Mouse (Mus musculus): Measurements from ENCODE around the gene Phyhd1. TPM values are rescaled to one million over a fixed set of nuclear protein-coding genes. Genes with fewer than 3 reads are reported as not detected.

Phyhd1 gene
- polyA plus RNA-seq, 1 experiment from 2014 or later, result 7.2 TPM

DNA sequence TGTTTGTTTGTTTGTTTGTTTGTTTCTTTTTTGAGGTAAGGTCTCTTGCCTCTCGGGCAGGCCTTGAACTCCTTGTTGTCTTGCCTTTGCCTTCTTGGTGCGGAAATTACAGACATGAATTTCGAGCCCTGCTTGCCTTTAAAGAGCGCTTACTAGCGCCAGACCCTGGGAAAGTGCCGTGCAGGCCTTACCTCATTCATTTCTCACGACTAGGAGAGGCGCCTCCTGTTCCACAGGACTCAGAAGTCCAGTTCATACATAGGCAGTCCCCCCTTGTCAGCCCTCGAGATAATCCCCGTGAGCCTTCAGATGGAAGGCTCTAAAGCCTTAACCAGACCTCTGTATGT lies 21.0 kb downstream of the Phyhd1 start:
- Histone ChIP-seq H3K9me3 (replicated peaks; ENCODE audit: control insufficient read depth, low read length, poor library complexity, severe bottlenecking) (no peaks in the 10 kb centered on the region), H3K4me1 (ENCODE audit: control insufficient read depth, insufficient read depth, low read length) (peaks cover 17% of the 10 kb centered on the region), H3K9ac (ENCODE audit: low read depth, low read length) (peak overlapping the region; percentile 89), H3K27me3 (ENCODE audit: control insufficient read depth, insufficient read depth, low read depth, low read length) (no peaks in the 10 kb centered on the region), H3K4me2 (ENCODE audit: low read length) (peak overlapping the region; percentile 69), H3K36me3 (ENCODE audit: control insufficient read depth, insufficient read depth, low read length) (0 out of 2 replicates have a peak, but pooled peaks cover 2% of the 10 kb centered on the region), H3K4me3 (ENCODE audit: low read depth, low read length) (peak overlapping the region; percentile 90), H3K27ac (ENCODE audit: low read length) (0 out of 2 replicates have a peak overlapping the region, but pooled peaks have one; percentile 67)
- no peak for ATAC-seq
- under 1% methylated on average over 10 of the region's 10 CpGs for WGBS

DNA sequence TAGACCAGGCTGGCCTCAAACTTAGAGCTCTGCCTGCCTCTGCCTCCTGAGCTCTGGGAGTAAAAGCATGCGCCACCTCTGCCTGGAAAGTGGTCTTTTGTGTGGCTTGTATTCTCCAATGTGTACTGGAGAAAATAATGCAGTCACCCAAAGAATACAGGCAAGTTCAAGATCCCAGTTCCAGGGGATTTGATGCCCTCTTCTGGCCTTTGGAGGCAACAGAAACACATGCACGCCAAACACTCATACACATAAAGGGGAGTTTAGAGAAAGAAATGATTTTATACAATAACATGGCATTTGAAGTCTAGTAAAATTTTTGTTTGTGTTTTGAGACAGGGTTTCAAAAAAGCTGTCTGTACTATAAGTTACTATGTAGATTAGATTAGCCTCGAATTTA lies 33.5 kb downstream of the Phyhd1 start:
- Histone ChIP-seq H3K36me3 (ENCODE audit: control insufficient read depth, insufficient read depth, low read length) (peaks cover 24% of the 10 kb centered on the region), H3K4me2 (ENCODE audit: low read length) (no peak overlapping the region), H3K27ac (ENCODE audit: low read length) (no peak overlapping the region), H3K27me3 (ENCODE audit: control insufficient read depth, insufficient read depth, low read depth, low read length) (no peaks in the 10 kb centered on the region), H3K4me3 (ENCODE audit: low read depth, low read length) (no peak overlapping the region), H3K9ac (ENCODE audit: low read depth, low read length) (no peak overlapping the region), H3K4me1 (ENCODE audit: control insufficient read depth, insufficient read depth, low read length) (no peaks in the 10 kb centered on the region), H3K9me3 (replicated peaks; ENCODE audit: control insufficient read depth, low read length, poor library complexity, severe bottlenecking) (no peaks in the 10 kb centered on the region)
- no peak for ATAC-seq
- WGBS, result 85% methylated on average over 3 of the region's 3 CpGs

DNA sequence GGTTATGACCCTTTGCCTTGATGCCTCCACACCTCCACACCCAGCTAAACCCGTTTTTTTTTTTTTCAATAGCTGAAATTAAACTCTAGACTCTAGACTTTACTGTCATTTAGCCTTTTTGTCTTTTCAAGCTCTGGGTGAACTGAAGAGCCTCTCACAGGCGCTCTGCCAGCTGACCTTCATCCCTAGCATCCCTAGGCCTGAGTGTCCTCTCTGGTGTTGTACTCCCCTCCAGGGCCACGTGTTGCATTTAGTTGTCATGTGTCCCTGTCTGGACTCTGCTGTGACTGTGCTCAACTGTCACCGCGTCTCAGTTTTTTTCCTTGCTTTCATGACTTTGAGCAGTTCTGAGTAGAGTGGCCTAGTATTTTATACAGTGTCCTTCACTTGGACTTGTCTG lies 34.0 kb downstream of the Phyhd1 start:
- Histone ChIP-seq H3K9me3 (replicated peaks; ENCODE audit: control insufficient read depth, low read length, poor library complexity, severe bottlenecking) (no peaks in the 10 kb centered on the region), H3K36me3 (ENCODE audit: control insufficient read depth, insufficient read depth, low read length) (peaks cover 26% of the 10 kb centered on the region), H3K4me1 (ENCODE audit: control insufficient read depth, insufficient read depth, low read length) (no peaks in the 10 kb centered on the region), H3K27ac (ENCODE audit: low read length) (no peak overlapping the region), H3K9ac (ENCODE audit: low read depth, low read length) (no peak overlapping the region), H3K4me2 (ENCODE audit: low read length) (no peak overlapping the region), H3K27me3 (ENCODE audit: control insufficient read depth, insufficient read depth, low read depth, low read length) (no peaks in the 10 kb centered on the region), H3K4me3 (ENCODE audit: low read depth, low read length) (no peak overlapping the region)
- ATAC-seq, result no peak
- WGBS, result 90% methylated on average over 5 of the region's 5 CpGs

DNA sequence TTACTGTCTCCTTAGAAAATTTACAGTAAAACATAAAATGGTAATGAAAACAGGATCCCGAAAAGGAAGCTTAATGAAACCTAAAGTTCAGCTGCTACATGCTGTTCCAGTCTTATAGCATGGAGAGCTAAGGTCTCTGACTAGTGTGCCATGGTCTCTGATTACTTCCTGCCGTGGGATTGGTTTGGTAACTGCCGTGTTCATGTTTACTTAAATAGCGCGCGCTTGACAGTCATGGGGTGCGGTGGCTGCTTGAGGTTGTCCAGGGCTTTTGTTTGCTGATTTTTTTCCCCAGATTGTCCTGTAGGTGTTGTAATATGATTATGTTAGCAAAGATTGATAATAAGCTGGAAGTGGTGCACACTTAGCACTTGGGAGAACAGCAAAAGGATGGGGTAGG lies 40.1 kb downstream of the Phyhd1 start:
- H3K27ac ChIP-seq (ENCODE audit: low read length), result no peak overlapping the region
- H3K9me3 ChIP-seq (replicated peaks; ENCODE audit: control insufficient read depth, low read length, poor library complexity, severe bottlenecking), result no peaks in the 10 kb centered on the region
- H3K4me3 ChIP-seq (ENCODE audit: low read depth, low read length), result no peak overlapping the region
- no peak overlapping the region for H3K9ac ChIP-seq (ENCODE audit: low read depth, low read length)
- WGBS, result 98% methylated on average over 7 of the region's 7 CpGs
- no peak overlapping the region for H3K4me2 ChIP-seq (ENCODE audit: low read length)
- H3K4me1 ChIP-seq (ENCODE audit: control insufficient read depth, insufficient read depth, low read length), result no peaks in the 10 kb centered on the region
- no peak for ATAC-seq
- peaks cover 40% of the 10 kb centered on the region for H3K36me3 ChIP-seq (ENCODE audit: control insufficient read depth, insufficient read depth, low read length)
- no peaks in the 10 kb centered on the region for H3K27me3 ChIP-seq (ENCODE audit: control insufficient read depth, insufficient read depth, low read depth, low read length)

DNA sequence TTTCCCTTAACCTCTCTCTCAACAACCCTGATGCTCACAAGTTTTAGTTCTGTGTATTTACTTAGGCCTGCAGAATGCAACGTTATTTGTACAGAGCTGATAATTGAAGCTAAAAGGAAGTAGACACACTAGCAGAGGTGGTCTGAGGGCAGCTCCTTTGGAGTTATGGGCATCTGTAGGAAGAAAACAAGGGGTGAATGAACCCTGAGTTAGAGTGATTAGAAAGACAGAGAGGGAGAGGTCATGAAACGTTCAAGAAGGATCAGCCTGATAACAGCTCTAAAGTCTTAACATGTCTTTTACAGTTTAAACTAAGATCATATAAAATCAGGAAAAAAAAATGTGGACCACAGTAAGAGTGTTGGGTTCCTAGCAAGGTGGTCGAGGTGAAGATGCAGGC lies 43.3 kb downstream of the Phyhd1 start:
- no peak for ATAC-seq
- Histone ChIP-seq H3K27me3 (ENCODE audit: control insufficient read depth, insufficient read depth, low read depth, low read length) (no peaks in the 10 kb centered on the region), H3K4me3 (ENCODE audit: low read depth, low read length) (no peak overlapping the region), H3K4me1 (ENCODE audit: control insufficient read depth, insufficient read depth, low read length) (no peaks in the 10 kb centered on the region), H3K9ac (ENCODE audit: low read depth, low read length) (no peak overlapping the region), H3K9me3 (replicated peaks; ENCODE audit: control insufficient read depth, low read length, poor library complexity, severe bottlenecking) (no peaks in the 10 kb centered on the region), H3K4me2 (ENCODE audit: low read length) (no peak overlapping the region), H3K36me3 (ENCODE audit: control insufficient read depth, insufficient read depth, low read length) (peaks cover 42% of the 10 kb centered on the region), H3K27ac (ENCODE audit: low read length) (no peak overlapping the region)
- 95% methylated on average over 3 of the region's 3 CpGs for WGBS

GRCm38 (mm10) chr2:30311481-30311880 lies 45.5 kb downstream of the Phyhd1 start:
- Histone ChIP-seq H3K9ac (ENCODE audit: low read depth, low read length) (no peak overlapping the region), H3K36me3 (ENCODE audit: control insufficient read depth, insufficient read depth, low read length) (peaks cover 46% of the 10 kb centered on the region), H3K4me1 (ENCODE audit: control insufficient read depth, insufficient read depth, low read length) (no peaks in the 10 kb centered on the region), H3K4me3 (ENCODE audit: low read depth, low read length) (no peak overlapping the region), H3K4me2 (ENCODE audit: low read length) (no peak overlapping the region), H3K9me3 (replicated peaks; ENCODE audit: control insufficient read depth, low read length, poor library complexity, severe bottlenecking) (no peaks in the 10 kb centered on the region), H3K27ac (ENCODE audit: low read length) (no peak overlapping the region), H3K27me3 (ENCODE audit: control insufficient read depth, insufficient read depth, low read depth, low read length) (no peaks in the 10 kb centered on the region)
- ATAC-seq, result no peak
- WGBS, result 96% methylated on average over 2 of the region's 2 CpGs

DNA sequence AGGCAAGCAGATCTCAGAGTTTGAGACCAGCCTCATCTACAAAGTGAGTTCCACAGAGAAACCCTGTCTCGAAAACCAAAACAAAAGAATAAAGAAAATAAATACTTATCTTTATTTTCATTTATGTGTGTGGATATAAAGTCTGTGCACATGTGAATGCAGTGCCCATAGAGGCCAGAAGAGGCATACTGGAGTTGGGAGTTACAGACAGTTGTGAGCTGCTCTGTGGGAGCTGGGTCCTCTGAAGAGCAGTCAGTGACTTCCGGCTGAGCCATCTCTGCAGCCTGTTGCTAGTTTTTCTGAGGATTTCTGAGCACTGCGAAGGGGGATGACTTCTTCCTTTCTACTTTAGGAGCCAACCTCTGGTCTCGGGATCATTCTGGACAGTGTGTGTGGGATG lies 50.1 kb downstream of the Phyhd1 start:
- Histone ChIP-seq H3K4me3 (ENCODE audit: low read depth, low read length) (no peak overlapping the region), H3K36me3 (ENCODE audit: control insufficient read depth, insufficient read depth, low read length) (peaks cover 52% of the 10 kb centered on the region), H3K9me3 (replicated peaks; ENCODE audit: control insufficient read depth, low read length, poor library complexity, severe bottlenecking) (no peaks in the 10 kb centered on the region), H3K9ac (ENCODE audit: low read depth, low read length) (no peak overlapping the region), H3K27ac (ENCODE audit: low read length) (no peak overlapping the region), H3K4me2 (ENCODE audit: low read length) (no peak overlapping the region), H3K27me3 (ENCODE audit: control insufficient read depth, insufficient read depth, low read depth, low read length) (no peaks in the 10 kb centered on the region), H3K4me1 (ENCODE audit: control insufficient read depth, insufficient read depth, low read length) (no peaks in the 10 kb centered on the region)
- 93% methylated on average over 4 of the region's 4 CpGs for WGBS
- ATAC-seq, result no peak

DNA sequence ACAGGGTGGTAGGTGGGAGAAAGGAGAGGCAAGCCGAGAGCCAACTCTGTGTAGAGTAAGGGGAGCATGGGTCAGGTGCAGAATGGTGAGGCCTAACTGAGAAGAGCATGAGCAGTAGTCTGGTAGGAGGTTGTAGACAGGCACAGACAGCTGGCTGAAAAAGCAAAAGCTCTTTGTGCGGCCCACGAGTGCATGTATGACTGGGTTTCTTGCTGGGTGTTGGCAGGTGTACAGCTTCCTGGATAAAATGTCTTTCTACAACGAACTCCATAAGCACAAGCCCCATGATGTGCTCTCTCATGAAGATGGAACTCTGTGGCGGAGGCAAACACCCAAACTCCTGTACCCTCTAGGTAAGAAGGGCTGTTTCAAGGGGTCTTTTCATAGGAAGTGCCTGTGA lies 51.0 kb downstream of the Phyhd1 start:
- peaks cover 49% of the 10 kb centered on the region for H3K36me3 ChIP-seq (ENCODE audit: control insufficient read depth, insufficient read depth, low read length)
- WGBS, result 94% methylated on average over 5 of the region's 5 CpGs
- H3K4me3 ChIP-seq (ENCODE audit: low read depth, low read length), result no peak overlapping the region
- H3K4me2 ChIP-seq (ENCODE audit: low read length), result no peak overlapping the region
- H3K27ac ChIP-seq (ENCODE audit: low read length), result no peak overlapping the region
- H3K9ac ChIP-seq (ENCODE audit: low read depth, low read length), result no peak overlapping the region
- H3K4me1 ChIP-seq (ENCODE audit: control insufficient read depth, insufficient read depth, low read length), result no peaks in the 10 kb centered on the region
- H3K9me3 ChIP-seq (replicated peaks; ENCODE audit: control insufficient read depth, low read length, poor library complexity, severe bottlenecking), result no peaks in the 10 kb centered on the region
- no peaks in the 10 kb centered on the region for H3K27me3 ChIP-seq (ENCODE audit: control insufficient read depth, insufficient read depth, low read depth, low read length)
- ATAC-seq, result no peak

- Histone ChIP-seq H3K9ac (ENCODE audit: low read depth, low read length) (no peak overlapping the region), H3K4me2 (ENCODE audit: low read length) (no peak overlapping the region), H3K36me3 (ENCODE audit: control insufficient read depth, insufficient read depth, low read length) (peaks cover 50% of the 10 kb centered on the region), H3K27ac (ENCODE audit: low read length) (no peak overlapping the region), H3K27me3 (ENCODE audit: control insufficient read depth, insufficient read depth, low read depth, low read length) (no peaks in the 10 kb centered on the region), H3K4me1 (ENCODE audit: control insufficient read depth, insufficient read depth, low read length) (no peaks in the 10 kb centered on the region), H3K9me3 (replicated peaks; ENCODE audit: control insufficient read depth, low read length, poor library complexity, severe bottlenecking) (no peaks in the 10 kb centered on the region), H3K4me3 (ENCODE audit: low read depth, low read length) (no peak overlapping the region)
- WGBS, result 92% methylated on average over 4 of the region's 4 CpGs
- no peak for ATAC-seq
These were observed 53.3 kb downstream of the Phyhd1 start for GRCm38 (mm10) chr2:30319260-30319659.

DNA sequence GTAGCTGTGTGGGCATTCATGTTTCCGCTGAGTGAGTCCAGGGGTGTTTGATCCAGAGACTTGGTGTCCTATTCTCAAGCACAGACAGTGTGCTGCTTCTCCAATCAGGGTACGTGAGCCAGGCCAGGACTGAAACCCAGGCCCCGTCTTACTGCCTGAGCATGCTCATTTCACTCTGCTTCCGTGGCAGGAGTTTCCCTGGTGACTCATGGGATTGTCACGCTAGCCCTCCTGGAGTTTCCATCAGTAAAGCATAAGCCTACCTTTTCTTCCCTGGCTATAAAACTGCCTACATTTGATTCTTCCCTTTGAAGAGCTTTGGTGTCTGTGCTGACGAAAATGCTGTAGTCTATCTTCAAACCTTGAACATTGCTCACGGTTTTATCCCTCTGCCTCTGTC lies 57.1 kb downstream of the Phyhd1 start:
- H3K27me3 ChIP-seq (ENCODE audit: control insufficient read depth, insufficient read depth, low read depth, low read length), result no peaks in the 10 kb centered on the region
- H3K4me1 ChIP-seq (ENCODE audit: control insufficient read depth, insufficient read depth, low read length), result no peaks in the 10 kb centered on the region
- ATAC-seq, result no peak
- H3K9me3 ChIP-seq (replicated peaks; ENCODE audit: control insufficient read depth, low read length, poor library complexity, severe bottlenecking), result no peaks in the 10 kb centered on the region
- no peak overlapping the region for H3K4me2 ChIP-seq (ENCODE audit: low read length)
- H3K9ac ChIP-seq (ENCODE audit: low read depth, low read length), result no peak overlapping the region
- peaks cover 49% of the 10 kb centered on the region for H3K36me3 ChIP-seq (ENCODE audit: control insufficient read depth, insufficient read depth, low read length)
- H3K4me3 ChIP-seq (ENCODE audit: low read depth, low read length), result no peak overlapping the region
- no peak overlapping the region for H3K27ac ChIP-seq (ENCODE audit: low read length)
- WGBS, result 88% methylated on average over 7 of the region's 7 CpGs

Data from midbrain, embryonic 16.5 days (tissue).